In genomic region chr8:60963931-60964330, GRCm38 (mm10) we compare ENCODE assay signal across 14 mouse cellular contexts.
"Had no signal": no experiment of that assay in that cellular context is flagged by ENCODE, and none has a peak within 500 bp of the region (broad histone marks: within the 10 kb centered on the region; RNA-seq: fewer than 3 reads in every experiment).

No protein-coding gene starts in this region.

- DNase-seq: kidney, adult 11 months; kidney, postnatal 10 days; kidney, postnatal 4 days; left cerebral cortex, postnatal 4 days; lung, embryonic 14.5 days; lung, postnatal 14 days; midbrain, embryonic 14.5 days; thymus, postnatal 4 days had no signal

- H3K27me3 ChIP-seq: liver, embryonic 15.5 days; neural tube, embryonic 15.5 days had no signal

- H3K4me1 ChIP-seq: midbrain, embryonic 10.5 days; neural tube, embryonic 15.5 days had no signal

- H3K4me3 ChIP-seq: layer of hippocampus, adult 2 months; liver, embryonic 15.5 days; midbrain, embryonic 10.5 days; myocyte; neural tube, embryonic 15.5 days had no signal

- H3K27ac ChIP-seq: layer of hippocampus, adult 2 months; macrophage; midbrain, embryonic 10.5 days; neural tube, embryonic 15.5 days had no signal

- H3K9ac ChIP-seq: liver, embryonic 15.5 days; lung, embryonic 14.5 days; neural tube, embryonic 15.5 days had no signal

- H3K36me3 ChIP-seq: midbrain, embryonic 10.5 days; neural tube, embryonic 15.5 days had no signal

- H3K9me3 ChIP-seq: liver, embryonic 15.5 days; midbrain, embryonic 10.5 days; neural tube, embryonic 15.5 days had no signal
